In genomic region chr4:151988014-151988341, GRCm38 (mm10) we compare ENCODE assay signal across 8 mouse cellular contexts. TPM values are rescaled to one million over a fixed set of nuclear protein-coding genes. Genes with fewer than 3 reads are reported as not detected.
DNase-seq lines count a peak whose midpoint lies in the region; ATAC-seq and TF ChIP-seq lines count a peak whose summit lies in the region.

No protein-coding gene starts in this region.

- H3K9me3 ChIP-seq in lung, postnatal 0 days (ENCODE audit: low read length) = no peaks in the 10 kb centered on the region
- H3K9me3 ChIP-seq in limb, embryonic 11.5 days (ENCODE audit: control insufficient read depth, low read length) = no peaks in the 10 kb centered on the region
- no peaks in the 10 kb centered on the region for H3K9me3 ChIP-seq in stomach, embryonic 15.5 days

- TF ChIP-seq EP300 in lung, postnatal 0 days (IDR thresholded peaks at IDR 0.05) = no peak

- H3K27me3 ChIP-seq in lung, postnatal 0 days (replicated peaks; ENCODE audit: insufficient read depth, low read length) = no peaks in the 10 kb centered on the region
- no peaks in the 10 kb centered on the region for H3K27me3 ChIP-seq in limb, embryonic 11.5 days (ENCODE audit: control insufficient read depth, insufficient read depth, low read length)
- H3K27me3 ChIP-seq in stomach, embryonic 15.5 days (replicated peaks) = no peaks in the 10 kb centered on the region

- H3K4me2 ChIP-seq in lung, postnatal 0 days (replicated peaks; ENCODE audit: low read depth, low read length) = peak overlapping the region; percentile 81
- peak overlapping the region; percentile 88 for H3K4me2 ChIP-seq in limb, embryonic 11.5 days (ENCODE audit: low read depth, severe bottlenecking)
- H3K4me2 ChIP-seq in stomach, embryonic 15.5 days = peak overlapping the region; percentile 87

- peak overlapping the region; percentile 76; the same call in 1 of the 2 replicates for H3K27ac ChIP-seq in lung, postnatal 0 days (ENCODE audit: low read length)
- no peak overlapping the region; the same call in 1 of the 2 replicates for H3K27ac ChIP-seq in limb, embryonic 11.5 days (replicated peaks; ENCODE audit: low read depth, low read length)
- H3K27ac ChIP-seq in stomach, embryonic 15.5 days = peak overlapping the region; percentile 78; the same call in 1 of the 2 replicates

- DNase-seq in adrenal gland, postnatal 14 days = peak; percentile 36
- no peak for DNase-seq in adrenal gland, adult 18-20 months (ENCODE audit: low spot score in 2 of 2)
- DNase-seq in lung, postnatal 0 days (ENCODE audit: low spot score) = peak; percentile 30
- DNase-seq in lung, postnatal 25 days (ENCODE audit: low spot score) = no peak
- no peak for DNase-seq in limb, embryonic 11.5 days (ENCODE audit: low spot score)
- no peak for DNase-seq in cerebellum, adult 8-10 months
- no peak for DNase-seq in thymus, postnatal 25 days

- no peak for ATAC-seq in lung, postnatal 0 days
- no peak for ATAC-seq in limb, embryonic 11.5 days (ENCODE audit: insufficient number of reproducible peaks, low FRiP score, low TSS enrichment, low read depth)
- no peak for ATAC-seq in stomach, embryonic 15.5 days (ENCODE audit: insufficient read depth, low FRiP score, low read depth)

- H3K9ac ChIP-seq in lung, postnatal 0 days (replicated peaks; ENCODE audit: low read depth) = peak overlapping the region; percentile 78
- H3K9ac ChIP-seq in limb, embryonic 11.5 days (ENCODE audit: low read length) = peak overlapping the region; percentile 96
- peak overlapping the region; percentile 93 for H3K9ac ChIP-seq in stomach, embryonic 15.5 days

- TF ChIP-seq CTCF in lung, postnatal 0 days (IDR thresholded peaks at IDR 0.05) = no peak

- H3K36me3 ChIP-seq in lung, postnatal 0 days (ENCODE audit: insufficient read depth, low read length) = peaks cover 18% of the 10 kb centered on the region; the same call in 1 of the 2 replicates
- peaks cover 15% of the 10 kb centered on the region for H3K36me3 ChIP-seq in limb, embryonic 11.5 days (ENCODE audit: control insufficient read depth, insufficient read depth, low read length)
- peaks cover 23% of the 10 kb centered on the region for H3K36me3 ChIP-seq in stomach, embryonic 15.5 days

- peaks cover 7% of the 10 kb centered on the region for H3K4me1 ChIP-seq in lung, postnatal 0 days (ENCODE audit: insufficient read depth, low read depth, low read length)
- peaks cover 17% of the 10 kb centered on the region for H3K4me1 ChIP-seq in limb, embryonic 11.5 days (ENCODE audit: control insufficient read depth, insufficient read depth, low read length)
- H3K4me1 ChIP-seq in stomach, embryonic 15.5 days = peaks cover 35% of the 10 kb centered on the region

- H3K4me3 ChIP-seq in lung, postnatal 0 days (ENCODE audit: low read depth, low read length) = peak overlapping the region; percentile 85
- H3K4me3 ChIP-seq in limb, embryonic 11.5 days (ENCODE audit: low read depth, low read length) = peak overlapping the region; percentile 78
- peak overlapping the region; percentile 82 for H3K4me3 ChIP-seq in stomach, embryonic 15.5 days (replicated peaks)

- WGBS in lung, postnatal 0 days = 20% methylated on average over 10 of the region's 10 CpGs
- 33% methylated on average over 10 of the region's 10 CpGs for WGBS in limb, embryonic 11.5 days
- WGBS in stomach, embryonic 15.5 days = 22% methylated on average over 10 of the region's 10 CpGs

RNA-seq across cellular contexts. Expression of gene Thap3, which starts 0.8 kb away (rescaled TPM):
- total RNA-seq in adrenal gland, postnatal 14 days (2021) = 15.2 and 15.5 TPM in 2 replicates
- 10 to 100 TPM; 18.2 to 19.9 TPM for total RNA-seq in adrenal gland, adult 18-20 months (2021)
- polyA plus RNA-seq in lung, postnatal 0 days (2015; fragmentation: Nextera tagmentation; extraction: Ambion mirVana) = 31.0 and 33.3 TPM in 2 replicates
- polyA plus RNA-seq in limb, embryonic 11.5 days (2014; fragmentation: Nextera tagmentation; extraction: Ambion mirVana) = 27.3 and 29.5 TPM in 2 replicates
- 39.4 and 39.7 TPM in 2 replicates for polyA plus RNA-seq in stomach, embryonic 15.5 days (2015; fragmentation: Nextera tagmentation; extraction: Ambion mirVana)

RNA-seq across cellular contexts. Expression of gene Phf13, which starts 8.1 kb away (rescaled TPM):
- total RNA-seq in adrenal gland, postnatal 14 days (2021) = 15.6 and 16.0 TPM in 2 replicates
- 10 to 100 TPM; 12.4 to 13.2 TPM for total RNA-seq in adrenal gland, adult 18-20 months (2021)
- 18.0 TPM in 2 replicates for polyA plus RNA-seq in lung, postnatal 0 days (2015; fragmentation: Nextera tagmentation; extraction: Ambion mirVana)
- 28.6 and 29.4 TPM in 2 replicates for polyA plus RNA-seq in limb, embryonic 11.5 days (2014; fragmentation: Nextera tagmentation; extraction: Ambion mirVana)
- polyA plus RNA-seq in stomach, embryonic 15.5 days (2015; fragmentation: Nextera tagmentation; extraction: Ambion mirVana) = 22.1 and 23.4 TPM in 2 replicates

RNA-seq across cellular contexts. Expression of gene Klhl21, which starts 20.6 kb away (rescaled TPM):
- total RNA-seq in adrenal gland, postnatal 14 days (2021) = 18.7 TPM in 2 replicates
- 10 to 100 TPM; 18.3 to 28.2 TPM for total RNA-seq in adrenal gland, adult 18-20 months (2021)
- polyA plus RNA-seq in lung, postnatal 0 days (2015; fragmentation: Nextera tagmentation; extraction: Ambion mirVana) = 13.4 and 13.7 TPM in 2 replicates
- polyA plus RNA-seq in limb, embryonic 11.5 days (2014; fragmentation: Nextera tagmentation; extraction: Ambion mirVana) = 4.7 and 6.4 TPM in 2 replicates
- 13.5 and 14.0 TPM in 2 replicates for polyA plus RNA-seq in stomach, embryonic 15.5 days (2015; fragmentation: Nextera tagmentation; extraction: Ambion mirVana)

RNA-seq across cellular contexts. Expression of gene Zbtb48, which starts 39.5 kb away (rescaled TPM):
- 10.6 and 11.3 TPM in 2 replicates for total RNA-seq in adrenal gland, postnatal 14 days (2021)
- 1 to 10 TPM; 8.3 to 8.9 TPM for total RNA-seq in adrenal gland, adult 18-20 months (2021)
- 13.2 and 13.7 TPM in 2 replicates for polyA plus RNA-seq in lung, postnatal 0 days (2015; fragmentation: Nextera tagmentation; extraction: Ambion mirVana)
- 21.0 and 23.9 TPM in 2 replicates for polyA plus RNA-seq in limb, embryonic 11.5 days (2014; fragmentation: Nextera tagmentation; extraction: Ambion mirVana)
- polyA plus RNA-seq in stomach, embryonic 15.5 days (2015; fragmentation: Nextera tagmentation; extraction: Ambion mirVana) = 16.8 and 17.6 TPM in 2 replicates

RNA-seq across cellular contexts. Expression of gene Tas1r1, which starts 50.4 kb away (rescaled TPM):
- total RNA-seq in adrenal gland, postnatal 14 days (2021) = not detected in 2 replicates
- total RNA-seq in adrenal gland, adult 18-20 months (2021) = not detected
- polyA plus RNA-seq in lung, postnatal 0 days (2015; fragmentation: Nextera tagmentation; extraction: Ambion mirVana) = 0.21 and 0.35 TPM in 2 replicates
- polyA plus RNA-seq in limb, embryonic 11.5 days (2014; fragmentation: Nextera tagmentation; extraction: Ambion mirVana) = 0.40 and 0.75 TPM in 2 replicates
- polyA plus RNA-seq in stomach, embryonic 15.5 days (2015; fragmentation: Nextera tagmentation; extraction: Ambion mirVana) = 0.28 and 0.31 TPM in 2 replicates

Comparison
In these comparisons a context has a peak if more than half of its experiments do, and no peak if none do; other contexts are left out.
1. DNase-seq: peak in adrenal gland, postnatal 14 days (single experiment) and lung, postnatal 0 days (single experiment); none in adrenal gland, adult 18-20 months (0 of 2), lung, postnatal 25 days (single experiment), limb, embryonic 11.5 days (single experiment), cerebellum, adult 8-10 months (single experiment) and thymus, postnatal 25 days (single experiment).
2. Peak in every context shown above with its lines, with median percentiles within 50 percentile points of each other: H3K4me2 ChIP-seq, H3K4me3 ChIP-seq and H3K9ac ChIP-seq.